Mouse (Mus musculus): ENCODE data around the gene Kcnn1.

Kcnn1 gene

GRCm38 (mm10) chr8:70892896-70893655 is 30.0 kb upstream of the Kcnn1 start:
- DNase-seq: no peak

- DNase-seq: no peak
Measured at GRCm38 (mm10) chr8:70892022-70892895, 29.2 kb upstream of the Kcnn1 start, which contains the start of gene Slc5a5. Slc5a5 (minus strand) TSS chr8:70892757.

- no peak for DNase-seq
Measured at GRCm38 (mm10) chr8:70891356-70891755, 28.3 kb upstream of the Kcnn1 start.

GRCm38 (mm10) chr8:70890656-70891055 is 27.6 kb upstream of the Kcnn1 start:
- no peak for DNase-seq

- no peak for DNase-seq
Measured at GRCm38 (mm10) chr8:70887669-70888068, 24.6 kb upstream of the Kcnn1 start.

GRCm38 (mm10) chr8:70885612-70886011 is 22.6 kb upstream of the Kcnn1 start:
- DNase-seq: no peak

- no peak for DNase-seq
Measured at GRCm38 (mm10) chr8:70884683-70885082, 21.6 kb upstream of the Kcnn1 start.

GRCm38 (mm10) chr8:70884186-70884585 is 21.1 kb upstream of the Kcnn1 start:
- DNase-seq: no peak

GRCm38 (mm10) chr8:70880546-70880945 is 17.5 kb upstream of the Kcnn1 start:
- DNase-seq: peak in 1 of 2 experiments; percentile 55

GRCm38 (mm10) chr8:70880126-70880525 is 17.1 kb upstream of the Kcnn1 start:
- DNase-seq: peak; percentile 90 to 92

- DNase-seq: peak; percentile 55 to 63
Measured at GRCm38 (mm10) chr8:70879500-70879899, 16.4 kb upstream of the Kcnn1 start.

- DNase-seq: no peak
Measured at GRCm38 (mm10) chr8:70878178-70878577, 15.1 kb upstream of the Kcnn1 start.

GRCm38 (mm10) chr8:70876382-70876781 is 13.3 kb upstream of the Kcnn1 start:
- no peak for DNase-seq

- DNase-seq: no peak
Measured at GRCm38 (mm10) chr8:70874441-70874840, 11.4 kb upstream of the Kcnn1 start.

GRCm38 (mm10) chr8:70873364-70873985 is 10.4 kb upstream of the Kcnn1 start, which contains the start of gene Ccdc124:
Ccdc124 (minus strand) TSS chr8:70873935.
- DNase-seq: peak; percentile 92 to 97

GRCm38 (mm10) chr8:70872643-70873363 is 9.7 kb upstream of the Kcnn1 start:
- DNase-seq: no peak

GRCm38 (mm10) chr8:70871195-70871807 is 8.2 kb upstream of the Kcnn1 start:
- peak in 1 of 2 experiments; percentile 7 for DNase-seq

GRCm38 (mm10) chr8:70869601-70870041 is 6.6 kb upstream of the Kcnn1 start:
- peak; percentile 71 to 73 for DNase-seq

- DNase-seq: no peak
Measured at GRCm38 (mm10) chr8:70869199-70869571, 6.1 kb upstream of the Kcnn1 start.

- no peak for DNase-seq
Measured at GRCm38 (mm10) chr8:70868559-70869198, 5.6 kb upstream of the Kcnn1 start.

- peak in 1 of 2 experiments; percentile 13 for DNase-seq
Measured at GRCm38 (mm10) chr8:70866566-70866965, 3.5 kb upstream of the Kcnn1 start.
